Comparison of ENCODE assay signal across 8 mouse cellular contexts in the genomic region with DNA sequence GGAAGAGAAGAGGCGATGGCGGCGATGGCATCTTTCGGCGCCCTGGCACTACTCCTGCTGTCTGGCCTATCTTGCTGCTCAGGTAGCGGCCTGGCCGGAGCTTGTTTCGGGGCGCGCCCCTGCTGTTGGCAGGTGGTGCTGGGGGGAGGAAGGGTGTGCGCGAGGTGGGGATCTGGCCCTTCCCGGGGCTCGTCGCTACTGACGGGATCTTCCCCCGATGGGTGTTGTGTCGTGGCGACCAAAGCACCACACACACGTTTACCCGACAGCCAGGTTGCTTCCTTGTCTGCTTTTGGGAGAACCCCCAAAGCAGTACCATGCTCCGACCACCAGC. TPM values are rescaled to one million over a fixed set of nuclear protein-coding genes. Genes with fewer than 3 reads are reported as not detected.
A peak's percentile ranks its signal among the peaks of the same experiment; 100 is the strongest.
DNase-seq lines count a peak whose midpoint lies in the region; ATAC-seq and TF ChIP-seq lines count a peak whose summit lies in the region.

No protein-coding gene starts in this region.

- WGBS in liver, adult 2 months: 0% methylated on average over 15 of the region's 22 CpGs
- WGBS in embryonic facial prominence, embryonic 12.5 days: 31% methylated on average over 17 of the region's 22 CpGs
- 17% methylated on average over 20 of the region's 22 CpGs for WGBS in intestine, embryonic 15.5 days
- WGBS in neural tube, embryonic 13.5 days: 27% methylated on average over 22 of the region's 22 CpGs

- TF ChIP-seq POLR2A in liver, adult 2 months (IDR thresholded peaks at IDR 0.05; ENCODE audit: extremely low read depth, insufficient read depth, low read length): no peak

- peaks cover 14% of the 10 kb centered on the region; the same call in 1 of the 2 replicates for H3K36me3 ChIP-seq in liver, adult 2 months (ENCODE audit: control insufficient read depth, insufficient read depth, low read length)
- no peaks in the 10 kb centered on the region for H3K36me3 ChIP-seq in embryonic facial prominence, embryonic 12.5 days
- H3K36me3 ChIP-seq in intestine, embryonic 15.5 days: no peaks in the 10 kb centered on the region
- H3K36me3 ChIP-seq in neural tube, embryonic 13.5 days: peaks cover 19% of the 10 kb centered on the region

- H3K27me3 ChIP-seq in liver, adult 2 months (ENCODE audit: control insufficient read depth, insufficient read depth, low read length): no peaks in the 10 kb centered on the region
- 0 out of 2 replicates have a peak, but pooled peaks cover 5% of the 10 kb centered on the region for H3K27me3 ChIP-seq in embryonic facial prominence, embryonic 12.5 days
- no peaks in the 10 kb centered on the region for H3K27me3 ChIP-seq in intestine, embryonic 15.5 days (replicated peaks)
- H3K27me3 ChIP-seq in neural tube, embryonic 13.5 days: no peaks in the 10 kb centered on the region

- H3K27ac ChIP-seq in liver, adult 2 months (replicated peaks; ENCODE audit: insufficient read depth, low read depth, low read length): peak overlapping the region; percentile 66
- peak overlapping the region; percentile 65; the same call in 1 of the 2 replicates for H3K27ac ChIP-seq in embryonic facial prominence, embryonic 12.5 days
- H3K27ac ChIP-seq in intestine, embryonic 15.5 days: peak overlapping the region; percentile 73
- H3K27ac ChIP-seq in neural tube, embryonic 13.5 days (replicated peaks): peak overlapping the region; percentile 88

- no peak for TF ChIP-seq CTCF in liver, adult 2 months (IDR thresholded peaks at IDR 0.05; ENCODE audit: low read depth, low read length)

- peak overlapping the region; percentile 90 for H3K9ac ChIP-seq in liver, adult 2 months (ENCODE audit: low read depth, low read length)
- peak overlapping the region; percentile 68 for H3K9ac ChIP-seq in embryonic facial prominence, embryonic 12.5 days
- H3K9ac ChIP-seq in intestine, embryonic 15.5 days: peak overlapping the region; percentile 69
- H3K9ac ChIP-seq in neural tube, embryonic 13.5 days: peak overlapping the region; percentile 82

- H3K9me3 ChIP-seq in embryonic facial prominence, embryonic 12.5 days: no peaks in the 10 kb centered on the region
- no peaks in the 10 kb centered on the region for H3K9me3 ChIP-seq in intestine, embryonic 15.5 days
- H3K9me3 ChIP-seq in neural tube, embryonic 13.5 days: no peaks in the 10 kb centered on the region

- peak overlapping the region; percentile 86 for H3K4me3 ChIP-seq in liver, adult 2 months (ENCODE audit: insufficient read depth, low read depth, low read length)
- peak overlapping the region; percentile 55 for H3K4me3 ChIP-seq in embryonic facial prominence, embryonic 12.5 days
- peak overlapping the region; percentile 58 for H3K4me3 ChIP-seq in intestine, embryonic 15.5 days (replicated peaks)
- peak overlapping the region; percentile 57 for H3K4me3 ChIP-seq in neural tube, embryonic 13.5 days

- H3K4me1 ChIP-seq in liver, adult 2 months (ENCODE audit: control insufficient read depth, insufficient read depth, low read length): peaks cover 17% of the 10 kb centered on the region
- H3K4me1 ChIP-seq in embryonic facial prominence, embryonic 12.5 days: no peaks in the 10 kb centered on the region
- no peaks in the 10 kb centered on the region for H3K4me1 ChIP-seq in intestine, embryonic 15.5 days (replicated peaks)
- peaks cover 29% of the 10 kb centered on the region for H3K4me1 ChIP-seq in neural tube, embryonic 13.5 days (replicated peaks)

- H3K4me2 ChIP-seq in embryonic facial prominence, embryonic 12.5 days (replicated peaks): peak overlapping the region; percentile 56
- H3K4me2 ChIP-seq in intestine, embryonic 15.5 days (replicated peaks): peak overlapping the region; percentile 54
- H3K4me2 ChIP-seq in neural tube, embryonic 13.5 days: peak overlapping the region; percentile 66

- 0 out of 2 replicates have a peak, but pooled peaks have one; percentile 25 for ATAC-seq in embryonic facial prominence, embryonic 12.5 days (ENCODE audit: insufficient number of reproducible peaks, insufficient read depth, low FRiP score, low TSS enrichment)
- no peak; the same call in 1 of the 2 replicates for ATAC-seq in intestine, embryonic 15.5 days
- ATAC-seq in neural tube, embryonic 13.5 days (ENCODE audit: low read depth): no peak; the same call in 1 of the 2 replicates
- ATAC-seq in megakaryocyte-erythroid progenitor cell, adult 5-6 weeks (replicated peaks; ENCODE audit: low FRiP score, low TSS enrichment, poor library complexity, severe bottlenecking): no peak

- no peak for DNase-seq in liver, adult 2 months (ENCODE audit: extremely low read depth, low read depth, low spot score)
- DNase-seq in liver: no peak
- DNase-seq in layer of hippocampus, adult 9-10 months (ENCODE audit: low spot score): no peak
- DNase-seq in left cerebral cortex, adult 8-10 months (ENCODE audit: low spot score in 2 of 2): no peak

- peaks cover 9% of the 10 kb centered on the region; the same call in 1 of the 2 replicates for H3K79me2 ChIP-seq in liver, adult 2 months (ENCODE audit: control insufficient read depth, insufficient read depth, low read length)

RNA-seq across cellular contexts. Expression of a gene that starts 0.4 kb away (rescaled TPM):
- 179 and 195 TPM in 2 replicates for total RNA-seq in liver, adult 2 months (2014; rRNA removed)
- 309 and 426 TPM in 2 replicates for polyA plus RNA-seq in liver, adult 2 months (2012; rRNA removed)
- 140 and 143 TPM in 2 replicates for polyA plus RNA-seq in embryonic facial prominence, embryonic 12.5 days (2016; fragmentation: Nextera tagmentation; extraction: Ambion mirVana)
- polyA plus RNA-seq in intestine, embryonic 15.5 days (2015; fragmentation: Nextera tagmentation; extraction: Ambion mirVana): 240 and 287 TPM in 2 replicates
- 144 and 160 TPM in 2 replicates for polyA plus RNA-seq in neural tube, embryonic 13.5 days (2015; fragmentation: Nextera tagmentation; extraction: Ambion mirVana)
- 100 to 1,000 TPM in 2 of 4 experiments, 10 to 100 TPM in 2; 90.7 to 130 (median 99.7) TPM for total RNA-seq in left cerebral cortex, adult 8-10 months (2022)
- total RNA-seq in megakaryocyte-erythroid progenitor cell, adult 5-6 weeks (2014; fragmentation: Nextera tagmentation): 246 and 263 TPM in 2 replicates
- total RNA-seq in megakaryocyte-erythroid progenitor cell, adult 5-6 weeks (2017): 136 and 138 TPM in 2 replicates

RNA-seq across cellular contexts. Expression of a gene that starts 0.5 kb away (rescaled TPM):
- total RNA-seq in liver, adult 2 months (2014; rRNA removed): 81.1 and 84.7 TPM in 2 replicates
- polyA plus RNA-seq in liver, adult 2 months (2012; rRNA removed): 130 and 161 TPM in 2 replicates
- 161 and 172 TPM in 2 replicates for polyA plus RNA-seq in embryonic facial prominence, embryonic 12.5 days (2016; fragmentation: Nextera tagmentation; extraction: Ambion mirVana)
- polyA plus RNA-seq in intestine, embryonic 15.5 days (2015; fragmentation: Nextera tagmentation; extraction: Ambion mirVana): 217 and 251 TPM in 2 replicates
- polyA plus RNA-seq in neural tube, embryonic 13.5 days (2015; fragmentation: Nextera tagmentation; extraction: Ambion mirVana): 226 and 232 TPM in 2 replicates
- total RNA-seq in left cerebral cortex, adult 8-10 months (2022): 100 to 1,000 TPM; 192 to 222 (median 206) TPM
- total RNA-seq in megakaryocyte-erythroid progenitor cell, adult 5-6 weeks (2014; fragmentation: Nextera tagmentation): 216 and 277 TPM in 2 replicates
- 239 and 271 TPM in 2 replicates for total RNA-seq in megakaryocyte-erythroid progenitor cell, adult 5-6 weeks (2017)

RNA-seq across cellular contexts. Expression of a gene that starts 13.0 kb away (rescaled TPM):
- total RNA-seq in liver, adult 2 months (2014; rRNA removed): 0.27 TPM in 1 of 2 replicates, not detected in the other
- 0.16 and 0.72 TPM in 2 replicates for polyA plus RNA-seq in liver, adult 2 months (2012; rRNA removed)
- 5.6 and 9.6 TPM in 2 replicates for polyA plus RNA-seq in embryonic facial prominence, embryonic 12.5 days (2016; fragmentation: Nextera tagmentation; extraction: Ambion mirVana)
- 1.3 and 2.0 TPM in 2 replicates for polyA plus RNA-seq in intestine, embryonic 15.5 days (2015; fragmentation: Nextera tagmentation; extraction: Ambion mirVana)
- polyA plus RNA-seq in neural tube, embryonic 13.5 days (2015; fragmentation: Nextera tagmentation; extraction: Ambion mirVana): 2.6 and 5.1 TPM in 2 replicates
- total RNA-seq in left cerebral cortex, adult 8-10 months (2022): 10 to 100 TPM in 2 of 4 experiments, 1 to 10 TPM in 2; 7.5 to 11.3 (median 9.3) TPM
- total RNA-seq in megakaryocyte-erythroid progenitor cell, adult 5-6 weeks (2014; fragmentation: Nextera tagmentation): not detected in 2 replicates
- not detected in 2 replicates for total RNA-seq in megakaryocyte-erythroid progenitor cell, adult 5-6 weeks (2017)

RNA-seq across cellular contexts. Expression of a gene that starts 30.3 kb away (rescaled TPM):
- 0.07 and 0.09 TPM in 2 replicates for total RNA-seq in liver, adult 2 months (2014; rRNA removed)
- 0.15 and 0.20 TPM in 2 replicates for polyA plus RNA-seq in liver, adult 2 months (2012; rRNA removed)
- 0.24 and 0.29 TPM in 2 replicates for polyA plus RNA-seq in embryonic facial prominence, embryonic 12.5 days (2016; fragmentation: Nextera tagmentation; extraction: Ambion mirVana)
- 0.38 TPM in 2 replicates for polyA plus RNA-seq in intestine, embryonic 15.5 days (2015; fragmentation: Nextera tagmentation; extraction: Ambion mirVana)
- 0.50 and 0.73 TPM in 2 replicates for polyA plus RNA-seq in neural tube, embryonic 13.5 days (2015; fragmentation: Nextera tagmentation; extraction: Ambion mirVana)
- total RNA-seq in left cerebral cortex, adult 8-10 months (2022): 10 to 100 TPM; 12.1 to 13.3 (median 12.8) TPM
- not detected in 2 replicates for total RNA-seq in megakaryocyte-erythroid progenitor cell, adult 5-6 weeks (2014; fragmentation: Nextera tagmentation)
- 0.19 TPM in 1 of 2 replicates, not detected in the other for total RNA-seq in megakaryocyte-erythroid progenitor cell, adult 5-6 weeks (2017)

RNA-seq across cellular contexts. Expression of a gene that starts 37.6 kb away (rescaled TPM):
- 0.09 and 0.20 TPM in 2 replicates for total RNA-seq in liver, adult 2 months (2014; rRNA removed)
- polyA plus RNA-seq in liver, adult 2 months (2012; rRNA removed): 0.09 and 0.16 TPM in 2 replicates
- polyA plus RNA-seq in embryonic facial prominence, embryonic 12.5 days (2016; fragmentation: Nextera tagmentation; extraction: Ambion mirVana): 1.7 and 2.1 TPM in 2 replicates
- 0.57 and 0.72 TPM in 2 replicates for polyA plus RNA-seq in intestine, embryonic 15.5 days (2015; fragmentation: Nextera tagmentation; extraction: Ambion mirVana)
- polyA plus RNA-seq in neural tube, embryonic 13.5 days (2015; fragmentation: Nextera tagmentation; extraction: Ambion mirVana): 2.6 and 3.2 TPM in 2 replicates
- total RNA-seq in left cerebral cortex, adult 8-10 months (2022): 100 to 1,000 TPM; 105 to 117 (median 113) TPM
- 0.31 TPM in 1 of 2 replicates, not detected in the other for total RNA-seq in megakaryocyte-erythroid progenitor cell, adult 5-6 weeks (2014; fragmentation: Nextera tagmentation)
- total RNA-seq in megakaryocyte-erythroid progenitor cell, adult 5-6 weeks (2017): 0.30 TPM in 1 of 2 replicates, not detected in the other
